In genomic region chr11:88180959-88181619, GRCm38 (mm10) we compare ENCODE assay signal across 8 mouse cellular contexts. TPM values are rescaled to one million over a fixed set of nuclear protein-coding genes. Genes with fewer than 3 reads are reported as not detected.
DNase-seq lines count a peak whose midpoint lies in the region; ATAC-seq lines count a peak whose summit lies in the region.

No protein-coding gene starts in this region.

- H3K9me3 ChIP-seq in intestine, embryonic 14.5 days (ENCODE audit: control insufficient read depth, low read length), result no peaks in the 10 kb centered on the region
- H3K9me3 ChIP-seq in limb, embryonic 12.5 days, result no peaks in the 10 kb centered on the region
- H3K9me3 ChIP-seq in midbrain, embryonic 14.5 days (ENCODE audit: control insufficient read depth, low read length), result no peaks in the 10 kb centered on the region

- H3K9ac ChIP-seq in intestine, embryonic 14.5 days (ENCODE audit: low read length), result no peak overlapping the region
- no peak overlapping the region for H3K9ac ChIP-seq in limb, embryonic 12.5 days (replicated peaks)
- H3K9ac ChIP-seq in midbrain, embryonic 14.5 days (replicated peaks; ENCODE audit: low read length), result no peak overlapping the region; the same call in 1 of the 2 replicates

- 20% methylated on average over 16 of the region's 16 CpGs for WGBS in intestine, embryonic 14.5 days
- WGBS in limb, embryonic 12.5 days, result 4% methylated on average over 16 of the region's 16 CpGs
- WGBS in midbrain, embryonic 14.5 days, result 7% methylated on average over 16 of the region's 16 CpGs

- DNase-seq in layer of hippocampus, adult 18-20 months (ENCODE audit: low spot score in 2 of 2), result peak; percentile 43 to 57
- DNase-seq in layer of hippocampus, adult 9-10 months (ENCODE audit: low spot score), result no peak
- DNase-seq in embryo, embryonic 11.5 days (ENCODE audit: low read depth, low spot score), result peak; percentile 76
- peak; percentile 70 for DNase-seq in intestine, embryonic 14.5 days (ENCODE audit: low spot score)
- peak; percentile 68 for DNase-seq in midbrain, embryonic 14.5 days
- DNase-seq in yolk sac, embryonic 10.5 days (ENCODE audit: low spot score), result peak; percentile 75

- H3K27ac ChIP-seq in intestine, embryonic 14.5 days (ENCODE audit: low read depth), result peak overlapping the region; percentile 95
- H3K27ac ChIP-seq in limb, embryonic 12.5 days, result peak overlapping the region; percentile 87
- peak overlapping the region; percentile 21 for H3K27ac ChIP-seq in midbrain, embryonic 14.5 days (replicated peaks; ENCODE audit: low read depth, low read length)

- H3K36me3 ChIP-seq in intestine, embryonic 14.5 days (ENCODE audit: control insufficient read depth, insufficient read depth, low read length), result peaks cover 25% of the 10 kb centered on the region; the same call in 1 of the 2 replicates
- H3K36me3 ChIP-seq in limb, embryonic 12.5 days, result peaks cover 44% of the 10 kb centered on the region
- peaks cover 44% of the 10 kb centered on the region for H3K36me3 ChIP-seq in midbrain, embryonic 14.5 days (ENCODE audit: control insufficient read depth, insufficient read depth, low read length)

- peak; percentile 67 for ATAC-seq in granulocyte monocyte progenitor cell, adult 5-6 weeks (replicated peaks; ENCODE audit: poor library complexity, severe bottlenecking)
- ATAC-seq in intestine, embryonic 14.5 days (replicated peaks; ENCODE audit: low FRiP score, low TSS enrichment, low read depth), result peak; percentile 74
- ATAC-seq in limb, embryonic 12.5 days (ENCODE audit: insufficient number of reproducible peaks, insufficient read depth, low FRiP score, low TSS enrichment, low read depth), result peak; percentile 78
- ATAC-seq in midbrain, embryonic 14.5 days (ENCODE audit: low FRiP score, low TSS enrichment), result peak; percentile 70

- H3K27me3 ChIP-seq in intestine, embryonic 14.5 days (replicated peaks; ENCODE audit: control insufficient read depth, insufficient read depth, low read length), result no peaks in the 10 kb centered on the region
- no peaks in the 10 kb centered on the region for H3K27me3 ChIP-seq in limb, embryonic 12.5 days
- no peaks in the 10 kb centered on the region; the same call in 1 of the 2 replicates for H3K27me3 ChIP-seq in midbrain, embryonic 14.5 days (ENCODE audit: control insufficient read depth, insufficient read depth, low read length)

- peaks cover 32% of the 10 kb centered on the region for H3K4me1 ChIP-seq in intestine, embryonic 14.5 days (replicated peaks; ENCODE audit: control insufficient read depth, insufficient read depth, low read length)
- H3K4me1 ChIP-seq in limb, embryonic 12.5 days (replicated peaks), result peaks cover 35% of the 10 kb centered on the region
- peaks cover 16% of the 10 kb centered on the region for H3K4me1 ChIP-seq in midbrain, embryonic 14.5 days (ENCODE audit: control insufficient read depth, insufficient read depth, low read length)

- peak overlapping the region; percentile 24 for H3K4me2 ChIP-seq in intestine, embryonic 14.5 days (ENCODE audit: low read length)
- peak overlapping the region; percentile 38 for H3K4me2 ChIP-seq in limb, embryonic 12.5 days
- no peak overlapping the region; the same call in 1 of the 2 replicates for H3K4me2 ChIP-seq in midbrain, embryonic 14.5 days (ENCODE audit: low read length)

- no peak overlapping the region for H3K4me3 ChIP-seq in intestine, embryonic 14.5 days (ENCODE audit: low read depth, low read length)
- no peak overlapping the region for H3K4me3 ChIP-seq in limb, embryonic 12.5 days (replicated peaks)
- H3K4me3 ChIP-seq in midbrain, embryonic 14.5 days (replicated peaks; ENCODE audit: low read depth, low read length), result no peak overlapping the region

RNA-seq across cellular contexts. Expression of gene Mrps23, which starts 23.1 kb away (rescaled TPM):
- 10 to 100 TPM; 63.8 to 77.8 TPM for total RNA-seq in layer of hippocampus, adult 18-20 months (2021)
- 69.0 and 88.8 TPM in 2 replicates for total RNA-seq in granulocyte monocyte progenitor cell, adult 5-6 weeks (2014; fragmentation: Nextera tagmentation)
- total RNA-seq in granulocyte monocyte progenitor cell, adult 5-6 weeks (2017), result 54.9 and 57.7 TPM in 2 replicates
- polyA plus RNA-seq in intestine, embryonic 14.5 days (2014; fragmentation: Nextera tagmentation; extraction: Ambion mirVana), result 60.8 and 65.2 TPM in 2 replicates
- 53.2 and 59.5 TPM in 2 replicates for polyA plus RNA-seq in limb, embryonic 12.5 days (2016; fragmentation: Nextera tagmentation; extraction: Ambion mirVana)
- polyA plus RNA-seq in midbrain, embryonic 14.5 days (2014; fragmentation: Nextera tagmentation; extraction: Ambion mirVana), result 67.9 and 70.0 TPM in 2 replicates

Comparison
In these comparisons a context has a peak if more than half of its experiments do, and no peak if none do; other contexts are left out.
1. H3K27ac ChIP-seq: peak in every context shown above with its lines; median percentile 95 in intestine, embryonic 14.5 days; 87 in limb, embryonic 12.5 days; 21 in midbrain, embryonic 14.5 days.